Mouse (Mus musculus): ENCODE measurements around the gene Pard3. TPM values are rescaled to one million over a fixed set of nuclear protein-coding genes. Genes with fewer than 3 reads are reported as not detected.

Pard3 gene
- polyA plus RNA-seq, 1 experiment = not detected

DNA sequence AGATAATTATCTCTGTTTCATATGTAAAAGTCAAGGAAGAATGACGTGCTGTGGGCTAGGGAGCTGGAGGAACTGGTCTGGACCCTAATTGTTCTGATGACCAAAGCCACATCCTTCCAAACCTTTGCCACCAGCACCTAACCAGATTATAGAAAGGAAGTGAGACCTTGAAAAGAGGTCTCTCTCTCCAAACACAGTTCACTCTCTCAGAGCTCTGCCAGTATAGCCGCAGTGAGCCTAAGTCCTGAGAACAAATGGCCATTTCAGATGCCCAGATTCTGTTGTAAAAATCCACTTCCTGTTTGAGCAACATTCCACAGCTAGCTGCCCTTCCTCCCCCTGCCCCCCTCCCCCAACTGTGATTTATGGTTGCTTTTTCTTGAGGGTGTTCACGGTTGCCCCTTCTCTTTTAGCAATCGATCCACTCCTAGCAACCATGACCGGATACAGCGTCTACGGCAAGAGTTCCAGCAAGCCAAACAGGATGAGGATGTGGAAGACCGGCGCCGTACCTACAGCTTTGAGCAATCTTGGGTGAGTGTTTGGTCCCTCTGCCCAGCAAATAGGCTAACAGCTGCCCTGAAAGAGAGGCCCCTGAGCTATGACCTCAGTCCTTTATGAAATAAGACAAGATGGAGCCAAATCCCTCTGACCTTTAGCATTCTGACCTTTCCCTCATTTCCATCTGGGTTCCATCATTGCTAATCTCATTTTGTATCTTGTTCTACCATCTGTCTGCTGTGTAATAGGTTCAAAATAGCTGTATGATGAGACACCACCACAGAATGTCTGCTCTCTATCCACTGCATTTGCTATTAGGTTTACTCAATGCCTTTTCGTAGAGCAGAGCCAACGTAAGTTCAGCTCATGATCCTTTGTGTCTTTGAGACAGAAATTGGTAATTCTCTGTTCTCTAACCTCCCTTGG lies 529.2 kb downstream of the Pard3 start:
- no peak overlapping the region for H3K27ac ChIP-seq (ENCODE audit: insufficient read depth, low read depth, low read length)
- H3K4me1 ChIP-seq (ENCODE audit: control insufficient read depth, insufficient read depth, low read length) = no peaks in the 10 kb centered on the region
- no peak overlapping the region for H3K4me3 ChIP-seq (ENCODE audit: insufficient read depth, low read depth, low read length)
- TF ChIP-seq CTCF (IDR thresholded peaks at IDR 0.05; ENCODE audit: insufficient read depth, low read depth, low read length) (no peak), POLR2A (IDR thresholded peaks at IDR 0.05; ENCODE audit: insufficient read depth, low read depth, low read length) (no peak)
- 82% methylated on average over 12 of the region's 12 CpGs for WGBS

DNA sequence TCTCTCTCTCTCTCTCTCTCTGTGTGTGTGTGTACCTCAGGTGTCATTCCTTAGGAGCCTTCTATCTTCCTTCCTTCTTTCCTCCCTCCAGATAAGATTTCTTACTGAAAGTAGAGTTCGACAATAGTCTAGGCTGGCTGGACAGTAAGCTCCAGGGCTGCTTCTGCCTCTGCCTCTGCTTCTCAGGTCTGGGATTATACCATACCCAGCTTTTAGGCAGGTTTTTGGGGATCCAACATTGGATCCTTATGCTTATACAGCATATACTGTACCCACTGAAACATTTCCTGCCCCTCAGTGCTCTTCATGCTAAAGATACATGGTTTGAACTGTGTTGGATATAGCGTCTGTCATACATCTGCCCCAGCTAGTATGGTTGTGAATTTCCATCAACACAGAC lies 536.9 kb downstream of the Pard3 start:
- WGBS = 99% methylated on average over 2 of the region's 2 CpGs
- TF ChIP-seq CTCF (IDR thresholded peaks at IDR 0.05; ENCODE audit: insufficient read depth, low read depth, low read length) (no peak), POLR2A (IDR thresholded peaks at IDR 0.05; ENCODE audit: insufficient read depth, low read depth, low read length) (no peak)
- no peak overlapping the region for H3K27ac ChIP-seq (ENCODE audit: insufficient read depth, low read depth, low read length)
- no peaks in the 10 kb centered on the region for H3K4me1 ChIP-seq (ENCODE audit: control insufficient read depth, insufficient read depth, low read length)
- no peak overlapping the region for H3K4me3 ChIP-seq (ENCODE audit: insufficient read depth, low read depth, low read length)

DNA sequence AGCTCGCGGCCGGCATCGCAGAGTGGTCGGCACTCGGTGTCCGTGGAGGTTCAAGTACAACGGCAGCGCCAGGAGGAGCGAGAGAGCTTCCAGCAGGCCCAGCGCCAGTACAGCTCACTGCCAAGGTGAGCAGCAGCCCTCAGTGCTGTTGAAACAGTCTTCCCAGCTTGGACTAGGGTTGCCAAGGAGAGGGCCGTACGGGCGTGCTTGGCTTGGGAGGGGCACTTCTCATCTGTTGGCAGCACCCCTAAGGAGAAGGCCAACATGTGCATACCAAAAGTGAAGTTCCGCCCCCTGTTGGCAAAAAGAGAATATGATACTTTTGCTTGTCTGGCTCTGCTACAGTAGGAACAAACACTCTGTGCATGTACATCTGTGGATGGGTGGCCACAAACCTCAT lies 539.4 kb downstream of the Pard3 start:
- TF ChIP-seq CTCF (IDR thresholded peaks at IDR 0.05; ENCODE audit: insufficient read depth, low read depth, low read length) = no peak
- TF ChIP-seq POLR2A (IDR thresholded peaks at IDR 0.05; ENCODE audit: insufficient read depth, low read depth, low read length) = no peak
- Histone ChIP-seq H3K4me3 (ENCODE audit: insufficient read depth, low read depth, low read length) (no peak overlapping the region), H3K4me1 (ENCODE audit: control insufficient read depth, insufficient read depth, low read length) (no peaks in the 10 kb centered on the region), H3K27ac (ENCODE audit: insufficient read depth, low read depth, low read length) (no peak overlapping the region)
- 84% methylated on average over 15 of the region's 15 CpGs for WGBS

DNA sequence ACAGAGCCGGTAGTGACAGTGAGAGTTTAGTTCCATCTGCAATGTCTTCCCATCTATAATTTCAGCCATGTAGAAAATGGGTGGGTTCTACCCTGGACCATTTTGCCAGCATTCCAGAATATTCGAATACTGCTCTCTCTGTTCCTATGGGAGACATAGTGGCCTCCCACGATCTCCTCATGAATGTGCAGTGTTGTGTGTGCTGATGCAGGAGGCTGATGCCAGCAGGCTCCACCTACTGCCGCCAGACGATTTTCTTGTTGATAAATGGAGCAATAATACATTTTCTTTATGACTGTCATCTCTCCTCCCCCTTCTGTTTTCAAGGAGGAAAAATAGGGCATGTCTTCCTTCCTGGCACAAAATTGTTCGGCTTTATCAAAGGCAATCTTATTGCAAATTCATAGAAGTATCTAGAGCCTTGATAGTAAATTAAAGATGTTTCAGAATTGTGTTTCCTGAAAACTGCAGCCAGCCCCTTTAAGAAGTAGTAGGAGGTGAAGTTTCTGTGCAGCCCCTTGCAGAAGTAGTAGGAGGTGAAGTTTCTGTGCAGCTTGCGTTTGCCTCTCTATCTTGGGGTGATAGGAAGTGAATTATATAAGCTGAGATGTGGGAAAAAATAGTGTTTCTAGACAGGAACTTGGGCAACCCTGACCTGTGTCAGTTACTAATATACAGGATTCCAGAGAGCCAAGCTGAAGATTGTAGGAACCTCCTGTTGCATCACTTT lies 545.0 kb downstream of the Pard3 start:
- no peak overlapping the region for H3K27ac ChIP-seq (ENCODE audit: insufficient read depth, low read depth, low read length)
- H3K4me3 ChIP-seq (ENCODE audit: insufficient read depth, low read depth, low read length) = no peak overlapping the region
- no peak for TF ChIP-seq POLR2A (IDR thresholded peaks at IDR 0.05; ENCODE audit: insufficient read depth, low read depth, low read length)
- TF ChIP-seq CTCF (IDR thresholded peaks at IDR 0.05; ENCODE audit: insufficient read depth, low read depth, low read length) = no peak
- no peaks in the 10 kb centered on the region for H3K4me1 ChIP-seq (ENCODE audit: control insufficient read depth, insufficient read depth, low read length)
- WGBS = 54% methylated on average over 7 of the region's 7 CpGs

DNA sequence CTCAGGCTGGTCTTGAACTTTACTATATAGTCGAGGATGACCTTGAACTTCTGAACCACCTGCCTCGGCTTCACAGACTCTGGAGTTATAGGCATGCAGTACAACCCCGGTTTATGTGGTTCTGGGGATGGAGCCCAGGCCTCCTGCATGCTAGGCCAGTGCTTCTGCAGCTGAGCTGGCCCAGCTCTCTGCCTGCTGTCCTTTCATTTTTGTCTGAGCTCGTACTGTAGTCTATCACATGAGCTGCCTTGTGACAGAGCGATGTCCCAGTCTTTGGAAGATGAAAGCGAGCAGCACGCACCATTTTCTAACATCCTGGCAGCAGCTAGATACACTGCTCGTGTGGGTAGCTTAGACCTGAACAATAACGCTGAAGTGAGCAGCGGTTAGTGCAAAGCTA lies 545.6 kb downstream of the Pard3 start:
- H3K4me1 ChIP-seq (ENCODE audit: control insufficient read depth, insufficient read depth, low read length) = no peaks in the 10 kb centered on the region
- WGBS = 87% methylated on average over 10 of the region's 10 CpGs
- no peak overlapping the region for H3K27ac ChIP-seq (ENCODE audit: insufficient read depth, low read depth, low read length)
- no peak for TF ChIP-seq POLR2A (IDR thresholded peaks at IDR 0.05; ENCODE audit: insufficient read depth, low read depth, low read length)
- no peak for TF ChIP-seq CTCF (IDR thresholded peaks at IDR 0.05; ENCODE audit: insufficient read depth, low read depth, low read length)
- no peak overlapping the region for H3K4me3 ChIP-seq (ENCODE audit: insufficient read depth, low read depth, low read length)

DNA sequence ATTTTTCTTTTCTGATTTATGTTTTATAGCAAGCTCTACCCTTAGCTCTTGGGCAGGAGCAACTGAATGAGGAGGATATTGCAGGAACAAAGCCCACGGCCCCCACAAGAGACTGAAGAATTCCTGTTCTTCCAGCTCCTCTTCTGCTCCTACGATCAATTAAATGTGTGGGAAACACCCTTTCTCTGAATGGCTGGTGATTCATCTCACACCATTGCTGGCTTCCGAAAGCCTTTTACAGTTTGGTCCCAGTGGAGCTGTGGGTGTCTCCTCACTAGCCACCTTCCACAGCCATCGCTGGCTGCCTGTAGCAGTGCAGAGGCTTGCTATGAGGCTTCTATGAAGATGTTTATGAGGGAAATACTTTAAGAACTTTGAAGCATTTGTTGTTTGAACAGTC lies 550.5 kb downstream of the Pard3 start:
- Histone ChIP-seq H3K4me3 (ENCODE audit: insufficient read depth, low read depth, low read length) (no peak overlapping the region), H3K4me1 (ENCODE audit: control insufficient read depth, insufficient read depth, low read length) (no peaks in the 10 kb centered on the region), H3K27ac (ENCODE audit: insufficient read depth, low read depth, low read length) (no peak overlapping the region)
- WGBS = 29% methylated on average over 4 of the region's 4 CpGs
- TF ChIP-seq POLR2A (IDR thresholded peaks at IDR 0.05; ENCODE audit: insufficient read depth, low read depth, low read length) (no peak), CTCF (IDR thresholded peaks at IDR 0.05; ENCODE audit: insufficient read depth, low read depth, low read length) (no peak)

DNA sequence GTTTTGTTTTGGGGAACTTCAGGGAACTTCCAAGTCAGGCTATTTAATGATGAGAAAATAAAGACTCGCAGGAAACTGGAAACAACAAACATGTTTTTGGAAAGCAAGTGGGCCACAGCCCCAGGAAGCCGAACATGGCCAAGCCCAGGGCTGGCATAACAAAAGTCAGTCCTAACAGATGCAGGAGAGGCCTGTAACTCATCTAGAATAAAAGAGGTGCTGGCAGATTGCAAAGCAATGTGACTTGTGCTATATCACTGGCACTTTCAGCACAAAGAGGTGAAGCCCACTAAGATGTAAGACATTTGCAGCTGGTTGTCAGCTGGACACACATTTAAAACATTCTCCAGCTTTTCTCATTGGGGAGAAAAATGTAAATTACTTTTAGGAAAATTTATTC lies 553.0 kb downstream of the Pard3 start:
- 61% methylated on average over 2 of the region's 2 CpGs for WGBS
- Histone ChIP-seq H3K4me1 (ENCODE audit: control insufficient read depth, insufficient read depth, low read length) (no peaks in the 10 kb centered on the region), H3K4me3 (ENCODE audit: insufficient read depth, low read depth, low read length) (no peak overlapping the region), H3K27ac (ENCODE audit: insufficient read depth, low read depth, low read length) (no peak overlapping the region)
- no peak for TF ChIP-seq POLR2A (IDR thresholded peaks at IDR 0.05; ENCODE audit: insufficient read depth, low read depth, low read length)
- no peak for TF ChIP-seq CTCF (IDR thresholded peaks at IDR 0.05; ENCODE audit: insufficient read depth, low read depth, low read length)

DNA sequence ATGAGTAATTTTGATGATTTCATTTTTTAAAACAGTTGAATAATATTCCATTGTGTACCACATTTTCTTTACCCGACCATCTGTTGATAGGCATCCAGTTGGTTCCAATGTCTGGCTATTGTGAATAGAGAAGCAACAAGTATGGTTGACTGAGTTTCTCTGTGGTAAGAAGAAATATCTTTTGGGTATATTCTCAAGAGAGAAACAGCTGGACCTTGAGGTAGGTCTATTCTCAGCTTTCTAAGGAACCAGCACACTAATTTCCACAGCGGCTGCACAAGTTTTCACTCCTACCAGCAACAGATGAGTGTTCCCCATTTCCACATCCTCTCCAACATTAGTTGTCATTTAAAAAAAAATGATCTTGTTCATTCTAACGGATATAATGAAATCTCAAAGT lies 558.4 kb downstream of the Pard3 start:
- Histone ChIP-seq H3K27ac (ENCODE audit: insufficient read depth, low read depth, low read length) (no peak overlapping the region), H3K4me1 (ENCODE audit: control insufficient read depth, insufficient read depth, low read length) (no peaks in the 10 kb centered on the region), H3K4me3 (ENCODE audit: insufficient read depth, low read depth, low read length) (no peak overlapping the region)
- WGBS = 94% methylated on average over 3 of the region's 3 CpGs
- TF ChIP-seq CTCF (IDR thresholded peaks at IDR 0.05; ENCODE audit: insufficient read depth, low read depth, low read length) = no peak
- TF ChIP-seq POLR2A (IDR thresholded peaks at IDR 0.05; ENCODE audit: insufficient read depth, low read depth, low read length) = no peak
